Mouse (Mus musculus) hindbrain, embryonic 12.5 days (tissue): ENCODE measurements around the gene Cxcl10. TPM values are rescaled to one million over a fixed set of nuclear protein-coding genes. Genes with fewer than 3 reads are reported as not detected.

Source experiments
- ATAC-seq: fragments of 200-750 bp; cut with Nextera tagmentation; 2 replicates; pipeline ENCODE4 v1.8.0; 2017; ENCODE audit warnings: moderate TSS enrichment; ENCODE audit not compliant: low FRiP score
- H3K27ac ChIP-seq: fragments of 300-500 bp; sonication (generic); 2 replicates; pipeline ENCODE4 v1.5.1; 2016; ENCODE audit warnings: mild to moderate bottlenecking
- H3K27me3 ChIP-seq: fragments of 300-500 bp; sonication (generic); 2 replicates; pipeline ENCODE4 v1.6.1; 2016; ENCODE audit warnings: mild to moderate bottlenecking
- H3K36me3 ChIP-seq: fragments of 300-500 bp; sonication (generic); 2 replicates; pipeline ENCODE4 v1.6.1; 2016; ENCODE audit warnings: mild to moderate bottlenecking
- H3K4me1 ChIP-seq: fragments of 300-500 bp; sonication (generic); 2 replicates; pipeline ENCODE4 v1.6.1; 2016
- H3K4me2 ChIP-seq: fragments of 300-500 bp; sonication (generic); replicated peaks from 2 replicates; pipeline ENCODE4 v1.6.1; 2016; ENCODE audit warnings: mild to moderate bottlenecking
- H3K4me3 ChIP-seq: fragments of 300-500 bp; sonication (generic); 2 replicates; pipeline ENCODE4 v1.5.1; 2016; ENCODE audit warnings: mild to moderate bottlenecking
- H3K9ac ChIP-seq: fragments of 300-500 bp; sonication (generic); 2 replicates; pipeline ENCODE4 v1.6.1; 2016; ENCODE audit warnings: mild to moderate bottlenecking, moderate library complexity
- H3K9me3 ChIP-seq: fragments of 300-500 bp; sonication (generic); replicated peaks from 2 replicates; pipeline ENCODE4 v1.6.1; 2016; ENCODE audit warnings: mild to moderate bottlenecking
- WGBS: fragments of 180-500 bp; shearing (Covaris S2); methylation state at CpG from one replicate; pipeline ENCODE4 v1.1.7; 2016; 5-methylcytosine and 5-hydroxymethylcytosine counted together
- polyA plus RNA-seq: library from polyadenylated mRNA; unstranded; fragments of >200 nt; fragmentation: Nextera tagmentation; extraction: Ambion mirVana; gene quantifications from 2 replicates; pipeline ENCODE4 v1.2.1, GENCODE M21; 2016

Gene Cxcl10
- polyA plus RNA-seq, 1 experiment from 2014 or later, result 0.26 TPM

DNA sequence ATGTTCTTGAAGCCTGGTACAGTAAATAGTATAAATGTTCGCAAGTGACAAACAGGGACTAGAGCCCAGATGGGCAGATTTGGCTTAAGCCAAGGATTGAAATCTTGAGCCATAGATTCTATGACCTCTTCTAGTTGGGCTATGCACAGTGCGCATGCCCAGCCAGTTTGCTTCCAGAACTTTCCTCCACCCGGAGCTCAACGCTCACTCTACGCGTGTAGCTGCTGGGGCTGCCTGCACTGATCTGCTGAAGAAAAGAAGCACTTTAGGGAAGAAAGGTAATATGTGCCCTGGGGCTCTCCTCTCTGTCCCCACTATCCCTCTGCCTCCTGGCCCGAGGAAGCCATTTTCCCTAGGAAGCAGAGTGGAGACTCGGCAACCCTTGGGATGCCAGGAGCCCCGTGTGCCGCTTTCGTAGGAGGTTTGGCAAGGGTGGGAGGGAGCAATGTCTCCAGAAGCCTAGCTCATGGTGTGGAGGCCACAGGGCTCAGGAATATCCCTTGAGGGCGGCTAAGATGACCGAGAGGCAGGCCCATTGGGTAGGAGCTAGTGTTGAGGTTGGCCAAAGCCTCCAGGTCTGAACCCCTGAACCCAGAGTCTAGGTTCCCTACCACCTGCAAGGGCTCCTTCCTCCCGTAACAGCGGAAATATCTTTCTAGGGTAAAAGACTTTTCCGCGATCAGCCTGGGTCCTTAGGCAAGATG is 16.9 kb downstream of the Cxcl10 start, which contains the start of gene Art3:
Gene Art3 (plus strand): TSS at position 193 of the 704 bp plus-strand sequence.
- no peak for ATAC-seq

DNA sequence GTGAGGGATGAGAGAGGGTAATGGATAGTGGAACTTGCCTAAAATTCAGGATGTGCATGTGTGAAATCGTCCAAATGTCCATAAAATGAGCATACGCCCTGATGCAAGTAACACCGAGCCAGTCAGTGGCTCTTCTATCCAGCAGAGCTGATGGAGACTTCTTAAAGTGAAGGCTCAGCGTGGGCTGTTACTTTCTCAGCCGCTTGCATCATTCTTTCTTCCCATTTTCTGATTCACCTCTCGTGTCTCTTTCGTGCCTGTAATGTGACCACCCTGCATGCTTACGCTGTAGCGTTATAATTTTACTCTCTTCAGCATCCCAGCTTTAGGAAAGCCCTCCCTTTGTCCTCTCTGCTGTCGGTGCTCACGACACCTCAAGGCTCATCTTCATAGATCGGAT is 17.6 kb downstream of the Cxcl10 start:
- ATAC-seq, result no peak
- Histone ChIP-seq H3K36me3 (no peaks in the 10 kb centered on the region), H3K9ac (no peak overlapping the region), H3K4me2 (no peak overlapping the region), H3K4me1 (no peaks in the 10 kb centered on the region), H3K27me3 (no peaks in the 10 kb centered on the region), H3K27ac (no peak overlapping the region), H3K4me3 (no peak overlapping the region), H3K9me3 (no peaks in the 10 kb centered on the region)
- WGBS, result 90% methylated on average over 12 of the region's 12 CpGs

More for the DNA sequence above, 16.9 kb downstream of the Cxcl10 start, which contains the start of gene Art3:
- no peaks in the 10 kb centered on the region for H3K27me3 ChIP-seq
- no peaks in the 10 kb centered on the region for H3K9me3 ChIP-seq
- no peak within 1 kb of the TSS for H3K4me2 ChIP-seq
- H3K9ac ChIP-seq, result no peak within 1 kb of the TSS
- no peaks in the 10 kb centered on the region for H3K4me1 ChIP-seq
- no peaks in the 10 kb centered on the region for H3K36me3 ChIP-seq
- 96% methylated on average over 17 of the region's 17 CpGs for WGBS
- H3K4me3 ChIP-seq, result no peak within 1 kb of the TSS
- H3K27ac ChIP-seq, result no peak within 1 kb of the TSS

DNA sequence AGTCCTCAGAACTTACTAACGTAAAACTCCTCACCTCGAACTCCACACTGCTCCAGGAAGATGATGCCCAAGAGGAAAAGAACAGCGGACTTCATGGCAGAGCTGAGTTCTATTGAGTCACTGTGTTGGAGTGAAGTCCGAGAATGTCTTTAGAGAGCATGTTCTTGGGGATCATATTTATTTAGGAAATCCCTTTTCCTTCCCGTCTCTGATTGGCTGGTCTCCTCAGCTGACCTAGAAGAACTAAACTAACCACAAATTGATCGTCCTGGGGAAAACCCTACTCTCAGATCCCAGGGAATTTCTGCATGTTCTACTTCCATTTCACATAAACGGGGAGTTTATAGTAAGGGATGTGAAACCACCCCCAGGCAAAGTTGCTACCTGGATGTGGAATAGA is 20.8 kb downstream of the Cxcl10 start, which contains the start of gene Cxcl9:
Gene Cxcl9 (minus strand): TSS at position 151 of the 400 bp plus-strand sequence.
- WGBS, result 87% methylated on average over 7 of the region's 7 CpGs
- no peak within 1 kb of the TSS for H3K27ac ChIP-seq
- no peaks in the 10 kb centered on the region for H3K9me3 ChIP-seq
- H3K4me1 ChIP-seq, result no peaks in the 10 kb centered on the region
- ATAC-seq, result no peak
- no peaks in the 10 kb centered on the region for H3K27me3 ChIP-seq
- H3K9ac ChIP-seq, result no peak within 1 kb of the TSS
- no peak within 1 kb of the TSS for H3K4me2 ChIP-seq
- H3K4me3 ChIP-seq, result no peak within 1 kb of the TSS
- H3K36me3 ChIP-seq, result no peaks in the 10 kb centered on the region

DNA sequence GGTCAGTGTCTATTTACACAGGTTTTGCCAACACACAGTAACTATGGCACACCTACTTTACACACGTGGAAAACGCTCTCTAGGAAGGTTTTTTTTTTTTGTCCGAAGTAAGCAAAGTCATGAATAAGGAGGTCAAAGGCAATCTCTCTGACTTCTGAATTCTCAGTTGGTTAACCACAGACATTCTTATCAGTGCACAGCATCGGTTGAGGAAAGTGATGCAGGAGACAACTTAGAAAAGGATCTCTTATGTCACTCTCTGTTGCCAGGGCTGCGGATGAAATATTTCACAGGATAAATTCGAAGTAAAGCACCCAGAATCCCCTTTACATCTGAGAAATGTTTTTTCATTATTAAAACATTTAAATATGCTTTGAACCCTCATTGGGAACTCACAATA is 21.3 kb downstream of the Cxcl10 start:
- Histone ChIP-seq H3K9ac (no peak overlapping the region), H3K27ac (no peak overlapping the region), H3K4me1 (no peaks in the 10 kb centered on the region), H3K36me3 (no peaks in the 10 kb centered on the region), H3K4me3 (no peak overlapping the region), H3K9me3 (no peaks in the 10 kb centered on the region), H3K4me2 (no peak overlapping the region), H3K27me3 (no peaks in the 10 kb centered on the region)
- ATAC-seq, result no peak
- WGBS, result 82% methylated on average over 6 of the region's 6 CpGs

DNA sequence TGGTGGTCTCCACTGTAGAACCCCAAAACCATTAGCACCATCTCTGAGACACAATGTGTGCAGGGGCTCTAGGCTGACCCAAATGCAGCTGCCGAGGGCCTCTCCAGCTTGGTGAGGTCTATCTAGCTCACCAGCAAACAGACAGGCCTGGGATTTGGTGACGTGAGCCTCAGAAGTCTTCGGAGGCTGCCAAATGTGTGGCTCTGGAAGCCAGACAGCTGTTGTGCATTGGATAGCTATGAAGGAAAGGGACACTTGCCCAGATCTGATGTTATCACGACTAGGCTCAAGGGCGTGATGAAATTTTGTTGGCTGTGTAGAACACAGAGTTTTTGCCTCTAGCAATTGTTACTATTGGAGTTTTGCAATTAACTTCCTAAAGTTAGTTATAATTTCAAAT is 25.4 kb downstream of the Cxcl10 start:
- no peak for ATAC-seq
- H3K9me3 ChIP-seq, result no peaks in the 10 kb centered on the region
- no peak overlapping the region for H3K4me3 ChIP-seq
- H3K9ac ChIP-seq, result no peak overlapping the region
- no peaks in the 10 kb centered on the region for H3K27me3 ChIP-seq
- H3K36me3 ChIP-seq, result no peaks in the 10 kb centered on the region
- H3K27ac ChIP-seq, result no peak overlapping the region
- H3K4me2 ChIP-seq, result no peak overlapping the region
- 89% methylated on average over 5 of the region's 5 CpGs for WGBS
- H3K4me1 ChIP-seq, result no peaks in the 10 kb centered on the region

DNA sequence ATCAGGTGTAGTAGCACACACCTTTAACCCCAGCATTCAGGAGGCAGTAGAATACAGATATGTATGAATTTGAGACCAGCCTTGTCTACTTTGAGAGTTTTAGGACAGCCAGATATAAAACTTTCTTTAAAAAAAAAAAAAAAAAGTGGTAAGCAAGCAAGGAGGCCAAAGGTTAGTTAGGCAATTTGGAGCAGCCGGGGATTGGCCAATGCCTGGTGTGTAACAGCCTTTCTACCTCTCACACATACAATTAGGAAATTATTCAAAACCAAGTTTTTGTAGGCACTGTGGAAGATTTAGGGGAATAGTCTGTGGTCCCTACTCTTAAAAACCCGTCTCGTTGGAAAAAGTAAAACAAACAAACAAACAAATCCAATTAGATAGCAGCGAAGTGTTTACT is 26.1 kb downstream of the Cxcl10 start:
- Histone ChIP-seq H3K4me3 (no peak overlapping the region), H3K9ac (no peak overlapping the region), H3K4me2 (no peak overlapping the region), H3K36me3 (no peaks in the 10 kb centered on the region), H3K4me1 (no peaks in the 10 kb centered on the region), H3K9me3 (no peaks in the 10 kb centered on the region), H3K27me3 (no peaks in the 10 kb centered on the region), H3K27ac (no peak overlapping the region)
- 82% methylated on average over 4 of the region's 4 CpGs for WGBS
- ATAC-seq, result no peak

DNA sequence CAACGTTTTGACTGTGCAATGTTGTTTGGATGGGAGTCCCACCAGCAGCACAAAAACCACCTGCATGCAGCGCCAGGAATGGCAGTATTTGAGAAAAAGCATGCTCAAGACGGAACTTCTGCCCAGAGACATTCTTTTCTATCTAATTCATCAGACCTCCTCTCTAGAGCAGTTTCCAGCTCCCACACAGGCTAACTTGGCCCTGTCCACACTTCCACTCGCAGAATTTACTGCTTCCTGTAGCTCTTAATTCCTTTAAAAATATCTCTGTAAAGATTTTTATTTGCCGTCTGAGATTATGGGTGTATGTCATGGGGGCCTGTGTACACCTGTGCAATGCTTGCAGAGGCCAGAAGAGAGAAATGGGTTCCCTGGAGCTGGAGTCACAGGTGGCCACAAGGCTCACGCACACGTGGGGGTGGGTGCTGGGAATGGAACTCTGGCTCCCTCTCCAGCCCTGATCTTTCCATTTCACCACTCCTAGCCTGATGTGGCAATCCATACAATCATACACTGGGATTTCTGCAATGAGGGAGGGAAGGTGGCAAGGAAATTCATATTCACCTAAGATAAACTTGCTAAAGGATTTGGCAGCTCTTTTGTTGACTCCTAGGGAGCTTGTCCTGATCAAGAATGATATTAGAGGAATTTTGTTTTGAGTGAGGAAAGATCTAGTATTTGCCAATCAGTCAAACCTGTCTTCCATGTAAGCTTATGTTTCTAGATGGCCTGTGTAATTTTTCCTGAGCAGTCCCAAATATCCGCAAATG is 26.9 kb downstream of the Cxcl10 start:
- no peaks in the 10 kb centered on the region for H3K9me3 ChIP-seq
- WGBS, result 81% methylated on average over 8 of the region's 8 CpGs

DNA sequence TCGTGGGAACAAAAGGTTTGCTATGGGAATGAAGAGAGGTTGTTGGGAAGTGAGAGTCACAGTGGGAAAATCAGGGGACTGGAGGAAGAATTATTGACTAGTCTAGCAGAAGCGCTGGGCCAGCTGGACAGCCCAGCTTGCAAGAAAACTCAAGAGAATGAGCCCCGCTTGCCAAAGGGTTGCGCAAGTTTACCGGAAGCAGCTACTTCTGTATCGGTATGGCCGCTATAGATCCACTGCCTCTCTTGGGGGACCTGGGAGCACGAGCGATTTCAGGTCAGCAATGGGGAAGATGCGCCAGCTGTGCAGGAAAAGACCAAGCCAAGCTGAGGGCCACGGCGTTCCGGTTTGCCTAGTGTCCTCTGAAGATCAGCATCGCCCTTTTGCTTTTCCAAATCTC is 30.1 kb downstream of the Cxcl10 start:
- Histone ChIP-seq H3K27me3 (no peaks in the 10 kb centered on the region), H3K9me3 (no peaks in the 10 kb centered on the region), H3K4me2 (no peak overlapping the region), H3K4me3 (no peak overlapping the region), H3K4me1 (no peaks in the 10 kb centered on the region), H3K9ac (no peak overlapping the region), H3K36me3 (no peaks in the 10 kb centered on the region), H3K27ac (no peak overlapping the region)
- no peak for ATAC-seq
- WGBS, result 94% methylated on average over 14 of the region's 14 CpGs

More for the DNA sequence above, 26.9 kb downstream of the Cxcl10 start:
- H3K36me3 ChIP-seq, result no peaks in the 10 kb centered on the region
- no peaks in the 10 kb centered on the region for H3K4me1 ChIP-seq
- H3K4me3 ChIP-seq, result no peak overlapping the region
- no peak overlapping the region for H3K27ac ChIP-seq
- no peak overlapping the region for H3K9ac ChIP-seq
- ATAC-seq, result no peak
- no peaks in the 10 kb centered on the region for H3K27me3 ChIP-seq
- no peak overlapping the region for H3K4me2 ChIP-seq

DNA sequence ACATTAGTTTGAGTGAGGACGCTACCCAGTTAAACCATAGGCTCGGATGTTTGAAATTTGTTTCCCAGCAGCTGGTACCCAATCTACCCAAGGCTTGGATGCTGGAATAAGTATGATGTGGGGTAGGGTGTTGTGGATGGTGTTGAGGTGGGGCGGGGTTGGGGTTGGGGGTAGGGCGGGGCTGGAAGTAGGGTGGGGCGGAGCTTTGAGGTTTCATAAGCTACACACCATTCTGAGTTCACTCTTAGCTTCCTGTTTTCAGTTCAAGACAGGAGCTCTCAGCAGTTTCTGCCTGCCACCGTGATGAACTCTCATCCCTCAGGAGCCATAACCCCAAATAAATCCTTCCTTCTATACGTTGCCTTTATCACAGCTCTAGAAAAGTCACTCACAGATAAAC is 30.6 kb downstream of the Cxcl10 start:
- Histone ChIP-seq H3K4me1 (no peaks in the 10 kb centered on the region), H3K9ac (no peak overlapping the region), H3K27ac (no peak overlapping the region), H3K4me3 (no peak overlapping the region), H3K9me3 (no peaks in the 10 kb centered on the region), H3K27me3 (no peaks in the 10 kb centered on the region), H3K4me2 (no peak overlapping the region), H3K36me3 (no peaks in the 10 kb centered on the region)
- ATAC-seq, result no peak
- 83% methylated on average over 6 of the region's 7 CpGs for WGBS

DNA sequence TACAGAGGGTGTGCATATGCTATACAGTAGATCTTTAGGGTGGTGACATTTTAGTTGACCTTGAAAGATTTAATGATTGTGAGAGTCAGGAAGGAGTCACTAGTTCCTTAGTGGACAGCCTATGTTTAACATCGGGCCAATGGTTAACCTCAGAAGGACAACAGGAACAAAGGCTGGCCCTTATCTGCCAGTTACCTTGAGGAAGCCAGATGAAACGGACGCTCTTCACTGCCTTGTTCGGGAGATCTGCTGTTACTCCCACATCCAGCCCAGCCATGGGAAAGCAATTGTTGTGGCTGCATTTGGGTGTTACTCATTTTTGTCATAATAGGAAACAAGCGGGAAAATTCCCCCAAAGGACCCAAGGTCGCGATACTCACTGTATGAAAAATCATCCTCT is 34.9 kb downstream of the Cxcl10 start:
- H3K27me3 ChIP-seq, result no peaks in the 10 kb centered on the region
- WGBS, result 75% methylated on average over 7 of the region's 7 CpGs
- H3K4me3 ChIP-seq, result no peak overlapping the region
- peaks cover 10% of the 10 kb centered on the region for H3K4me1 ChIP-seq
- no peak overlapping the region for H3K4me2 ChIP-seq
- H3K36me3 ChIP-seq, result no peaks in the 10 kb centered on the region
- no peak for ATAC-seq
- H3K9me3 ChIP-seq, result no peaks in the 10 kb centered on the region
- no peak overlapping the region for H3K27ac ChIP-seq
- H3K9ac ChIP-seq, result no peak overlapping the region

DNA sequence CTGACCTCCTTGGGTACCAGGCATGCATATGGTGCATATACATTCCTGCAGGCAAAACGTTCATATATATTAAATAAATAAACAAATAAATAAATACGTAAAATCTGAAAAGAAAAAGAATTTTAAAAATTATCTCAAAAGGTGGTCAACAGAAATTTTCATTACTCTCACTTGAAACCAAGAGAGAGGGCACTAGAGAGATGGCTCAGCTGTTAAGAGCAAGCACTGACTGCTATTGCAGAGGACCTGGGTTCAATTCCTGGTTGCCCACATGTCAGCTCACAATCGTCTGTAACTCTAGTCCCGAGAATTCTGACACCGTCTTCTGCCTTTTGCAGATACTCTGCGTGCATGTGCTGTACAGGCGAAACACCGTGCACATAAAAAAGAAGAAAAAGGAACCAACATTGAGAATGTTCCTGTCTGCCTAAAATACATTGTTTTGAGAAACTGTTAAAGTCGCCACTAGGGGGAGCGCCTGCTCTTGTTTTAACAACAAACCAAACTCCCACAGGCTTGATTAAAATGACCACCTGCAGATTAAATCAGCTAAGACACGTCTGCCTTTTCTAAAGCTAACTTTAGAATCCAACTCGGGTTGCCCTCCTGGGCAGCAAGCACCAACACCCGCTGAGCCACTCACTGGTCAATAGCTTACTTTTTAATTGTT is 36.5 kb downstream of the Cxcl10 start:
- H3K27ac ChIP-seq, result no peak overlapping the region
- no peak for ATAC-seq
- H3K27me3 ChIP-seq, result no peaks in the 10 kb centered on the region
- no peaks in the 10 kb centered on the region for H3K36me3 ChIP-seq
- H3K4me3 ChIP-seq, result no peak overlapping the region
- no peak overlapping the region for H3K9ac ChIP-seq
- WGBS, result 14% methylated on average over 13 of the region's 13 CpGs
- peaks cover 16% of the 10 kb centered on the region for H3K4me1 ChIP-seq
- no peak overlapping the region for H3K4me2 ChIP-seq
- H3K9me3 ChIP-seq, result no peaks in the 10 kb centered on the region

DNA sequence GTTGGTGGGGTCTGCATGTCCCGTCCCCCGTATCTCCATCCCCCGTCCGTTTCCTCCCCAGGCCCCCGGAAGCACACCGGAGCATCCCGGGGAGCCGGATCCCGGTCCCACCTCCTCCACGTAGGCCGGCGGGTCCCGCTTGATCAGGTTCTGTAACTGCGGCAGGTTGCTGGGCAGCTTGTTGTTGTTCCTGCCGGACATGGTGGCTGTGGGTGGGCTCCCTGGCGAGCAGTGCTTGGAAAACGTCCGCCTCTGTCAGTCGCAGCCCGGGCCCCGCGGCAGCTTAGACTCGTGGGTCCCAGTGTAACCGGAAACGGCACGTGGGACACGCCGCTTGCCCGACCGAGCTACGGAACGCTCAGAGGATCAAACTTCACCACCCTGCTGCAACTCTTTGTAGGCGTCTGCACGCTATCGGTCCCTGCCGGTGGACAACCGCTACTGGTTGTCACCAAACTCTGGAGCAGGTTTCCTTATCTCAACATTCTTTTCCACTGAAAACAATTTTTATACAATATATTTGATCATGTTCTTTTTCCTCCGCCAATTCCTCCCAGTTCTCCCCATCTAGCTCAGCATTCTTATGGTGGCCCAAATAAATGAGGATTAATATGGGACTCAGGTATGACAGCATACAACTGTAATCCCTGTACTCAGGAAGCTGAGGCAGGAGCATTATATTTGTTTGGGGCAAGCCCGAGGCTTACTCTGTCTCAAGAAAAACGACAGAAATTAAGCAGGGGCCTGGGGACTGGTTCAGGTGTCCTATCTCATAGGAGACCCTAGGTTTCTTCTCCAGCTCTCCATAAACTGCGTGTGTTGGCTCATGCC is 38.8 kb downstream of the Cxcl10 start, which contains the start of gene Sdad1:
Gene Sdad1 (minus strand): TSS at position 799 of the 831 bp plus-strand sequence.
- Histone ChIP-seq H3K9me3 (no peaks in the 10 kb centered on the region), H3K4me2 (peak within 1 kb of the TSS; percentile 85), H3K4me3 (peak within 1 kb of the TSS; percentile 71), H3K27me3 (no peaks in the 10 kb centered on the region), H3K4me1 (peaks cover 16% of the 10 kb centered on the region), H3K36me3 (peaks cover 8% of the 10 kb centered on the region), H3K9ac (peak within 1 kb of the TSS; percentile 70), H3K27ac (peak within 1 kb of the TSS; percentile 30; the same call in 1 of the 2 replicates)
- ATAC-seq, result peak; percentile 95
- WGBS, result 3% methylated on average over 41 of the region's 41 CpGs
